Mouse (Mus musculus): ENCODE measurements around the gene Prrc2a.

DNA sequence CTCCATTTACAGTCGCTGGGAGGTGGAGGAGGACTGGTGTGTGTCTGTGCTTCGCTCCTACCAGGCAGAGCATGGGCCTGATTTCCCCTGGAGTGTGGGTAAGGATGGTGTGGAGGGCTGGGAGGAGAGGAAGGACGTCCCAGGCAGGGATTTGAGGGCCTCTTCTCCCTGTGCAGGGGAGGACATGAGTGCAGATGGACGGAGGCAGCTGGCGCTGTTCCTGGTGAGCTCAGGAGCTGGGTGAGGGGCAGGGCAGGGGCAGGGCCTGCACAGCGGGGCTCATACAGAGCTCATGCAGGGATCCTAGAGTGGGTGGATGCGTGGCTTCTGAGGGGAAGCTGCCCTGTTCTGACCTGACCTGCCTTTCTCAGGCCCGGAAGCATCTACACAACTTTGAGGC, 62.4 kb downstream of the Prrc2a start:
- TF ChIP-seq CTCF (IDR thresholded peaks at IDR 0.05; ENCODE audit: low read depth, low read length) (no peak), POLR2A (IDR thresholded peaks at IDR 0.05; ENCODE audit: borderline replicate concordance, low read depth, low read length) (no peak)
